Mouse (Mus musculus): ENCODE data around the gene Lhx2.

- no peak for TF ChIP-seq POLR2A (IDR thresholded peaks at IDR 0.05; ENCODE audit: insufficient read depth, low read depth, low read length)
- no peak for TF ChIP-seq CTCF (IDR thresholded peaks at IDR 0.05; ENCODE audit: insufficient read depth, low read depth, low read length)
Measured at GRCm38 (mm10) chr2:38412599-38413177, 73.6 kb downstream of the Lhx2 start.

All from olfactory bulb, adult 2 months (tissue).